Mouse (Mus musculus): ENCODE data around the gene Snx5.

The Snx5 gene

GRCm38 (mm10) chr2:144228521-144229346 lies 42.0 kb downstream of the Snx5 start:
- DNase-seq (ENCODE audit: low read depth) = no peak

GRCm38 (mm10) chr2:144226906-144227586 lies 43.7 kb downstream of the Snx5 start:
- DNase-seq (ENCODE audit: low read depth) = no peak

GRCm38 (mm10) chr2:144224351-144224750 lies 46.4 kb downstream of the Snx5 start:
- DNase-seq (ENCODE audit: low read depth) = no peak

GRCm38 (mm10) chr2:144215601-144216000 lies 55.1 kb downstream of the Snx5 start:
- DNase-seq (ENCODE audit: low read depth) = no peak

GRCm38 (mm10) chr2:144215195-144215594 lies 55.5 kb downstream of the Snx5 start:
- DNase-seq (ENCODE audit: low read depth) = no peak

GRCm38 (mm10) chr2:144214508-144215185 lies 56.1 kb downstream of the Snx5 start:
- peak; percentile 48 for DNase-seq (ENCODE audit: low read depth)

GRCm38 (mm10) chr2:144213803-144214202 lies 56.9 kb downstream of the Snx5 start:
- DNase-seq (ENCODE audit: low read depth) = no peak

- no peak for DNase-seq (ENCODE audit: low read depth)
Observed at GRCm38 (mm10) chr2:144209425-144209824, 61.3 kb downstream of the Snx5 start.

- DNase-seq (ENCODE audit: low read depth) = peak; percentile 19
Observed at GRCm38 (mm10) chr2:144207365-144207764, 63.3 kb downstream of the Snx5 start.

- DNase-seq (ENCODE audit: low read depth) = no peak
Observed at GRCm38 (mm10) chr2:144203001-144203400, 67.7 kb downstream of the Snx5 start.

- DNase-seq (ENCODE audit: low read depth) = peak; percentile 14
Observed at GRCm38 (mm10) chr2:144202567-144202966, 68.1 kb downstream of the Snx5 start.

- DNase-seq (ENCODE audit: low read depth) = peak; percentile 67
Observed at GRCm38 (mm10) chr2:144202151-144202550, 68.6 kb downstream of the Snx5 start.

Data from NIH3T3 (cell line).